7 mouse cellular contexts compared by ENCODE assay signal in the genomic region with DNA sequence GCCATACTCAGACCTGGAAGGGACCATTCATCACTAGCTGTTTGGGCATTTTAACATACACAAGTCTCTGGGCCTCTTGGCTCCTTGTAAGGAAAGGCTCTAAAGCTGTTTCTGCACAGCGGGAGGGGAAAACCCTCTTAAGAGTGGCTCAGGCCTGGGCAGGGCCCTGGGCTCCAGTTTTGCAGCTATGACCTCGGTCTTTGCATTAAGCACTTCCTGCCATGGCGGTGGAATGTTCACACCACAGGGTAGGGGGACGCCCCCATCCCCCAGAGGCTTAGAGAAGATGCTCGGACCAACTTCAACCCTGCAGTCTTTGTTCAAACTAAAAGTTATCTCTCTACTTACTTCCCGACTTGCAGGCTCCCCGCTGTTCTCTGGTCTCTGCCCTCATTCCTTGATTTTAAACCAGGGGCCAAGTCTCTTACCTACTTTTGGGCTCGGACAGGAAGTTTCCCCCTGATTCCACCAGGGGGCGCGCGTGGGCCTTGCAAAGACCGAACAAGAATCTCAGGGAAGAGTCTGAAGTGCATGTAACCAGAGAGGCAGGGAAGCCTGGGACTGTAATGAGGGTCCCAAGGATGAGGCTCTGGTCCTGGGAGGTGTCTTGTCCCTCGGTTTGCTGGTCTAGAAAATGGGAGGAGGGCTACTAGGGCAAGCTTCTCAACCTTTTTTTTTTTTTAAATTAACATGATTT. TPM values are rescaled to one million over a fixed set of nuclear protein-coding genes. Genes with fewer than 3 reads are reported as not detected.
DNase-seq lines count a peak whose midpoint lies in the region; ATAC-seq lines count a peak whose summit lies in the region.

No protein-coding gene starts in this region.

- ATAC-seq in activated CD4-positive, CD25-positive, alpha-beta regulatory T cell, adult 4 months: peak; percentile 36
- ATAC-seq in common myeloid progenitor, adult 5-6 weeks (replicated peaks; ENCODE audit: low read depth, poor library complexity, severe bottlenecking): peak; percentile 82
- peak; percentile 50; the same call in 1 of the 2 replicates for ATAC-seq in intestine, embryonic 14.5 days (replicated peaks; ENCODE audit: low FRiP score, low TSS enrichment, low read depth)
- ATAC-seq in midbrain, embryonic 11.5 days (ENCODE audit: low FRiP score): peak; percentile 43; the same call in 1 of the 2 replicates

- H3K27ac ChIP-seq in intestine, embryonic 14.5 days (ENCODE audit: low read depth): peak overlapping the region; percentile 87
- no peak overlapping the region for H3K27ac ChIP-seq in midbrain, embryonic 11.5 days (ENCODE audit: low read depth, low read length)

- H3K9me3 ChIP-seq in intestine, embryonic 14.5 days (ENCODE audit: control insufficient read depth, low read length): no peaks in the 10 kb centered on the region
- no peaks in the 10 kb centered on the region for H3K9me3 ChIP-seq in midbrain, embryonic 11.5 days (ENCODE audit: control insufficient read depth, low read length)

- H3K36me3 ChIP-seq in intestine, embryonic 14.5 days (ENCODE audit: control insufficient read depth, insufficient read depth, low read length): no peaks in the 10 kb centered on the region
- no peaks in the 10 kb centered on the region for H3K36me3 ChIP-seq in midbrain, embryonic 11.5 days (ENCODE audit: control insufficient read depth, insufficient read depth, low read length)

- 6% methylated on average over 13 of the region's 13 CpGs for WGBS in intestine, embryonic 14.5 days
- WGBS in midbrain, embryonic 11.5 days: 5% methylated on average over 13 of the region's 13 CpGs

- H3K4me2 ChIP-seq in intestine, embryonic 14.5 days (ENCODE audit: low read length): peak overlapping the region; percentile 24; the same call in 1 of the 2 replicates
- no peak overlapping the region for H3K4me2 ChIP-seq in midbrain, embryonic 11.5 days

- no peak overlapping the region for H3K9ac ChIP-seq in intestine, embryonic 14.5 days (ENCODE audit: low read length)
- 0 out of 2 replicates have a peak overlapping the region, but pooled peaks have one; percentile 18 for H3K9ac ChIP-seq in midbrain, embryonic 11.5 days (ENCODE audit: low read length)

- intact Hi-C loops in left cerebral cortex, postnatal 10 days (cut with DNase I): loop anchor here (5.0 kb wide), 1 partner anchor 673 kb away; no protein-coding TSS in a partner anchor

- peaks cover 13% of the 10 kb centered on the region; the same call in 1 of the 2 replicates for H3K4me1 ChIP-seq in intestine, embryonic 14.5 days (replicated peaks; ENCODE audit: control insufficient read depth, insufficient read depth, low read length)
- H3K4me1 ChIP-seq in midbrain, embryonic 11.5 days (ENCODE audit: control insufficient read depth, insufficient read depth, low read length): no peaks in the 10 kb centered on the region

- no peaks in the 10 kb centered on the region for H3K27me3 ChIP-seq in intestine, embryonic 14.5 days (replicated peaks; ENCODE audit: control insufficient read depth, insufficient read depth, low read length)
- no peaks in the 10 kb centered on the region for H3K27me3 ChIP-seq in midbrain, embryonic 11.5 days (ENCODE audit: control insufficient read depth, insufficient read depth, low read length)

- no peak overlapping the region for H3K4me3 ChIP-seq in intestine, embryonic 14.5 days (ENCODE audit: low read depth, low read length)
- H3K4me3 ChIP-seq in midbrain, embryonic 11.5 days (ENCODE audit: low read depth, low read length): no peak overlapping the region

- peak; percentile 89 for DNase-seq in gastrocnemius, postnatal 10 days
- DNase-seq in intestine, embryonic 14.5 days (ENCODE audit: low spot score): peak; percentile 97
- peak; percentile 75 to 85 for DNase-seq in left cerebral cortex, postnatal 10 days (ENCODE audit: extremely low spot score in 1 of 2, low spot score in 2 of 2)
- peak; percentile 99 for DNase-seq in midbrain, embryonic 11.5 days (ENCODE audit: low spot score, missing footprints)
- DNase-seq in skeletal muscle tissue, adult 2 months (ENCODE audit: low read depth, low spot score): peak; percentile 77

RNA-seq across cellular contexts. Expression of gene Dab2ip, which starts 18.6 kb away (rescaled TPM):
- polyA plus RNA-seq in activated CD4-positive, CD25-positive, alpha-beta regulatory T cell, adult 4 months (2017; shearing (Covaris generic)): under 1 TPM; 0.26 to 0.68 TPM
- 4.2 and 10.1 TPM in 2 replicates for total RNA-seq in common myeloid progenitor, adult 5-6 weeks (2017)
- 10 to 100 TPM; 44.3 to 56.9 TPM for total RNA-seq in gastrocnemius, postnatal 10 days (2021)
- 43.3 and 47.8 TPM in 2 replicates for polyA plus RNA-seq in intestine, embryonic 14.5 days (2014; fragmentation: Nextera tagmentation; extraction: Ambion mirVana)
- 100 to 1,000 TPM; 125 to 138 TPM for total RNA-seq in left cerebral cortex, postnatal 10 days (2021)
- polyA plus RNA-seq in midbrain, embryonic 11.5 days (2014; fragmentation: Nextera tagmentation; extraction: Ambion mirVana): 32.6 and 42.3 TPM in 2 replicates
